Mouse (Mus musculus) urinary bladder, postnatal 4 days (tissue): ENCODE results near the gene Mindy2.
A peak's percentile ranks its signal among the peaks of the same experiment; 100 is the strongest.

Source experiments
- DNase-seq, 2 experiments: peaks; one replicate each; pipeline ENCODE4 v3.0.0; 2021 to 2022; ENCODE audit warnings: low spot score in 2 of 2

Gene Mindy2

DNA sequence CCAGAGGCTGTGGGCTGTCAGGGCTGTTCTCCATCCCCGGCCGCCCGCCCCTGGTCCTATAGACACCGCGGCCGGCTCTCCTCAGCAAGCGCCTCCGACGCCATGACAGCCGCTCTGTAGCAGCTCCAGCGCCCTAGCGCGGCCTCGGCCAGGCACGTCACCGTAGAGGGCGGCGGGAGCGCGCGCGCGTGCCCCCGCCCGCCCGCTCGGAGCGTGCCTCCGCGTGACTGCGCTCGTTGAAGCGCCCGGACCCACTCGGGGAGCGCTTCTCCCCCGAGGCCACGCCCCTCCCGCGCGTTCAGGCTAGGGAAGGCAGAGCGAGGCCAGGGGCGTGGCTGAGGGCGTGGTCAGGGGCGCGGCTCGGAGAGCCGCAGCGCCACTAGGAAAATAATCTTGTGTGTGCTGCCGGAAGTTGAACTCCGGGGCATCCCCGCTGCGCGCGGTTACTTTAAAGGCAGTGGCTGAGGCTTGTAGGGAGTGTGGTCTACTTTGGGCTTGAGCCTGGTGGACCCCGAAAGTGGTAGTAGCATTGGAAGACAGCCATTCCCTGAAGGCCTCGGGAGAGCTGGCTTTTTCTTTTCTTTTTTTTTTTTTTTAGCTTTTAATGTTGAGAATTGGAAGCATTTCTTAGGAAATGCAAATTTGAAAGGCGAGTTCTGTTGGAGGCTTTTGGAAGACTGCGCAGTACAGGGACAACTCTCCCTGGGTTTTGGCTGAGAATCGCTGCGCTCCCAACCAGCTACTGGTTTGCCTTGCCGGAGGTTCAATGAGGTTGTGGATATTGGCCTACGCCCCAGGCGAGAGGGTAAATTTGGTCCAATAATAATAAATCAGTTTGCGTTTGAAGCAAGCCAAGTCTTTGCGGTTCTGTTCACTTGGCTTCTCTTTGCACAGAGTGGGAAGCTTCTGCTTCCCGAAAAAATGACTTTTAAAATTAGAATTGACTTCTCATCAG, at the start of gene Mindy2:
Gene Mindy2 (minus strand): TSS at position 162 of the 955 bp plus-strand sequence.
- peak; percentile 97 to 98 for DNase-seq

DNA sequence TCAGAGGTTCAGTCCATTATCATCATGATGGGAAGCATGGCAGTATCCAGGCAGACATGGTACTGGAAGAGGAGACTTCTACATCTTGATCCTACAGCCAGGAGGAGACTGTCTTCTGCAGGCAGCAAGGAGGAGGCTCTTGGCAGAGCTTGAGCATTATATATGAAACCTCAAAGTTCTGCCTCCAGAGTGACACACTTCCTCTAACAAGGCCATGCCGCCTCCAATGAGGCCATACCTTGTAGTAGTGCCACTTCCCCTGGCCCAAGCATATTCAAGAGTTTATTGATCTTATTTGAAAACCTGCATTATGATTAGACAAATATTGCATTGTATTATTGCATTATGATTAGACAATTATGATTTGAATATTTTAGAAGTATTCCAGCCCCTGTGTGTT, 49.5 kb upstream of the Mindy2 start:
- DNase-seq: no peak

DNA sequence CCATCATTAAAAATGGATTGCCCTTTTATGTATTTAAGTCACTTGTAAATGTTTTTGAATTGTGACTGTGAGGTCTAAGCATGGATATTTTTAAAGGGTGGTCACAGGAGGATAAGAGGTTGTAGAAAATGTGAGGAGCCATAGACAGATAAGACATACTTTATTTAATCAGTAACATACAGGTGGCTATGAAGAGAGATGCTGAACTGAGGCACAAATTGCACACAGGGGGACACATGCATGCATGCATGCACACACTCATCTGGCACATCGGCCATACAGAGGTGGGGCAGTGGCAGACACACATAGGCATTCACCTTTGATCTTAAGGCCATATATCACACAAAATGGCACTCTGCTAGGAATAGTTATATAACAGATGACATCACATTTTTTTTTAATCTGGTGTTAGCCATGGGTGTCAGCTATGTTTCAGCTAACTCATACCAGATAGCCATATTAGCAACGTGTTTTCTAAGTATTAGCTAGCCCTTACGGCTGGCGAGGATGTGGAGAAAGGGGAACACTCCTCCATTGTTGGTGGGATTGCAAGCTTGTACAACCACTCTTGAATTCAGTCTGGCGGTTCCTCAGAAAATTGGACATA, 46.7 kb upstream of the Mindy2 start:
- DNase-seq: no peak

DNA sequence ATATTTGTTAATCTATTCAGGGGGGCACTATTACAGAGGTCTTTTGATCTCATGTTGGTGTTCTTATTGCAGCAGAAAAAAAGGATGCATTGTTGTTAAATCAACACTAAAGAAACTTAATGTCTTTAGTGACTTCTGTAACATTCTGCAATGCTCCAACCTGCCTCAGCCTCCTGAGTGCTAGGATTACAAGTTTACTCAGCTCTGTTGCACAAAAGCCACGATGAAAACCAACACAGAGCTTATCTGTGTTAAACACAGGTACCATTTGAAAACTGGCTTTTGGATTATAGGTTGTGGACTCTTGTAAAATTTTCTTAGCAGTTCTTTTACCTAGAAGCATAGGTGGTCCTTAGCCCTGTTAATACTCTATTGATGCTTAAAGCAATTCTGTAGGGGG, 41.1 kb upstream of the Mindy2 start:
- no peak for DNase-seq

GRCm38 (mm10) chr9:70695723-70696122, 38.7 kb upstream of the Mindy2 start:
- DNase-seq: no peak

- no peak for DNase-seq
Observed at GRCm38 (mm10) chr9:70691772-70692693, 35.1 kb upstream of the Mindy2 start.

GRCm38 (mm10) chr9:70690579-70690978, 33.6 kb upstream of the Mindy2 start:
- no peak for DNase-seq

- DNase-seq: no peak
Observed at GRCm38 (mm10) chr9:70689926-70690325, 33.0 kb upstream of the Mindy2 start.

DNA sequence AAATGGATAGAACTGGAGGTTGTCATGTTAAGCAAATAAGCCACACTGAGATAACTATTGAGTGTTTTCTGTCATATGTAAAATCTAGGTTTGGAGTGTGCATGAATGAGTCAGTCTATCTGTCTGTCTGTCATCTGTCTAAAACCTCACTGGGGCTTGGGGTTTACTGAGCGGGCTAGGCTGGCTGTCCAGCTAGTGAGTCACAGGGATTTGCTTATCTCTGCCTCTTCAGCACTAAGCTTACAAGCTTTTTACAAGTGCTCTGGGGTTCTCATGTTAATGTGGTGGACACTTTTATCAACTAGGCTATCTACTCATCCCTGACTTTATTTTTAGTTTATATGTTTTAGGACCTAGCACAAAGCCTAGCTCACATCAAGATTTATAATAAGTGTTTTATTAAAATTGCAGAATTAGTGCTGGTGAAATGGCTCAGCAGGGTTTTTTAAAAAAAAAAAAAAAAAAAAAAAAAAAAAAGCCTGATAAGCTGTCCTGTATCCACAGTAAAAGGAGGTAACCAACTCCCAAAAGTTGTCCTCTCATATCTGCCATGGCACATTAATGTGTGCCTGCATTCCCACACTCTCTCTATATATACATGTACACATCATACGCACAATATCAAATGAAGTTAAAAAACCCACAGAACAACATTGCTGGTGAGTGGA, 31.5 kb upstream of the Mindy2 start:
- DNase-seq: no peak

GRCm38 (mm10) chr9:70682202-70682601, 25.2 kb upstream of the Mindy2 start:
- no peak for DNase-seq

DNA sequence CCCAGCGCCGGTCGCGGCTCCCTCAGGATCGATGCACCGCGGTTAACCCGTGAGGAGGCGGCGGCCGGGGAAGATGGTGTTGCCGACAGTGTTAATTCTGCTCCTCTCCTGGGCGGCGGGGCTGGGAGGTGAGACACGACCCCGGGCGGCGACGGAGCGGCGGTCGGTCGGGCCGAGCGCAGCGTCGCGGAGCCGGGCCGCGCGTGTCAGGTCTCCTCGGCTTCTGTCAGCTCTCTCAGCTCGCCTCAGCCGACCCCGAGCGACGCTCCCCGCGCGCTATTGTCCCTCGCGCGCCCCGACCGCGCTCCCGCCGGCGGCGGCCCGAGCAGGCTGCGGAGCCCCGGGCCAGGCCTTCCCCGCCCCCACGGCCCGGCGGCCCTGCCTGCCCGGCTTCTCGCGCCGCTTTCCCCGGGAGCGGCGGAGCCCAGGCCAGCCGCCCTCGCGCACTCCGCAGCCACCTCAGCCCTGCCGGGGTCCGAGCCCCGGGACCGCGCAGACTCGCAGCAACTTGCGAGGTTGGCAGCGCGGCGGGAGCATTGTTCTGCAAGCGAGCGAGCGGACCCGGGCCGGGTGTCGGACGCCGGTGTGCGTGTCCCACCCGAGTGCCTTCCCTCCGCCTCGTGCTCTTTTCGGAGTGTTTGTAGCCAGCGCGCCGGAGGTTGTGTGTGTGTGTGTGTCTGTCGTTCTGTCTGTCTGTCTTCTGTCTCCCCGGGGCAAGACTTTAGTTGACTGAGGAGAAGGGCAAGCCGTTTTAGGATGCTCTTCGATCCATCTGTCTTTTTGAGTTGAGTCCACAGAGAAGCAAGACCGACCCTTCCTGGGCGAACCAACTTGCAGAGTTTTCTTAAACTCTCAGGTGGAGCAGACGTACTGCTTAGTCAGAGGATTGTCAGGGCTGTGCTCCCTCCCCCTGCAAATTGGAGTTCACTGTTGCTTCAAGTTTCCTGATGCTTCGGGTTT, 22.4 kb upstream of the Mindy2 start:
- peak; percentile 49 to 60 for DNase-seq

GRCm38 (mm10) chr9:70678682-70679131, 21.7 kb upstream of the Mindy2 start, which contains the start of gene Adam10:
TSS of gene Adam10 (plus strand) at chr9:70678997.
- peak; percentile 99 for DNase-seq

DNA sequence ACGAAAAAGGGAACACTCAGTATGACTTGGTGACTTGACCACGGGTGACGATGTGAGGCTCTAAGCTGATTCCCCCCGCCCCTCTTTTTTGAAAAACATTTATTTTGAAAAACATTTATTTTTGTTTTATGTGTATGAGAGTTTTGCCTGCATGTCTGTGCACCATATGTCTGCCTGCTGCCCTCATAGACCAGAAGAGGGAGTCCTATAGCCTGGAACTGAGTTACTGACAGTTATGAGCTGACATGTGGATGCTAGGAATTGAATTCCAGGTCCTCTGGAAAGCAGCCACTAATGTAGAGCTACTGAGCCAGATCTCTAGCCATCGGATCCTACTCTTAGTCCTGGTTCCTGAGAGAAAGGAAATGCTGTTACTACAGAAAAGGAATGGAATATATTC, 19.0 kb upstream of the Mindy2 start:
- DNase-seq: no peak

GRCm38 (mm10) chr9:70675117-70675516, 18.1 kb upstream of the Mindy2 start:
- DNase-seq: no peak

GRCm38 (mm10) chr9:70673656-70674055, 16.7 kb upstream of the Mindy2 start:
- no peak for DNase-seq

- no peak for DNase-seq
Observed at GRCm38 (mm10) chr9:70671772-70672579, 15.0 kb upstream of the Mindy2 start.

DNA sequence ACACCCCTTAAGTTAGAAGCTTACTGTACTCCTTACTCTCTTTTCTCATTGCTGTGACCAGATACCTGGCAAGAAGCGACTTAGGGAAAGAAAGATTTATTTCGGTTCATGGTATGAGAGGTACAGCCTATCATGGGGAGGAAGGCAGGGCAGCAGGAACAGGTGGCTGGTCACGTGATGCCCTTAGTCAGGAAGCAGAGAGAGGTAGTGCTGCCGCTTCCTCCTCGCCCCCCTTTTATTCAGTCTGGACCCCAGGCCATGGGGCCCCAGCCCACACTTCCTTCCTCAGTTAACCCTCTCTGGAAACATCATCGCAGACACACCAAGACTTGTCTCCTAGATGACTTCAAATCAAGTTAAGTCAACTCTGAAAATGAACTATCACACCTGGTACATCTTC, 14.3 kb upstream of the Mindy2 start:
- DNase-seq: no peak

- DNase-seq: no peak
Observed at GRCm38 (mm10) chr9:70670381-70670780, 13.4 kb upstream of the Mindy2 start.

GRCm38 (mm10) chr9:70669197-70669596, 12.2 kb upstream of the Mindy2 start:
- DNase-seq: no peak
